Mouse (Mus musculus) naive thymus-derived CD4-positive, alpha-beta T cell, adult 2 months (primary cell): ENCODE results near the gene Efhc1.

ENCODE experiments used
- DNase-seq: peaks from one replicate; pipeline ENCODE4 v3.0.0-alpha.2; 2011; ENCODE audit warnings: low read depth

The Efhc1 gene

DNA sequence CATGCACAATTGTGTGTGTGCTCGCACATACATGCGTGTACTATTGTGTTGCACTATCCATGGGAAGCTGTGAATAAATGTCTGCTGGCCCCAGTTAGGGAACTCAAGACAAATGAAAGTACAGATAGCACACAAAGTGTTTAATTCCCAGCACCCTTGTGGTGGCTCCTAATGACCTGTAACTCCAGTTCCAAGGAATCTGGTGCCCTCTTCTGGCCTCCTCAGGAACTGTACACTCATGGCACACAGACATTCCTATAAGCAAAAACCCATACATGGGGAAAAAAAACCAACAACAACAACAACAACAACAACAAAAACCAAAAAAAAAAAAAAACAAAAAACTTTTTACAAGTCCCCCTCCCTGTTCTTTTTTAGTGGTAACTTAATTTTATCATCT lies 8.4 kb upstream of the Efhc1 start:
- DNase-seq: no peak

DNA sequence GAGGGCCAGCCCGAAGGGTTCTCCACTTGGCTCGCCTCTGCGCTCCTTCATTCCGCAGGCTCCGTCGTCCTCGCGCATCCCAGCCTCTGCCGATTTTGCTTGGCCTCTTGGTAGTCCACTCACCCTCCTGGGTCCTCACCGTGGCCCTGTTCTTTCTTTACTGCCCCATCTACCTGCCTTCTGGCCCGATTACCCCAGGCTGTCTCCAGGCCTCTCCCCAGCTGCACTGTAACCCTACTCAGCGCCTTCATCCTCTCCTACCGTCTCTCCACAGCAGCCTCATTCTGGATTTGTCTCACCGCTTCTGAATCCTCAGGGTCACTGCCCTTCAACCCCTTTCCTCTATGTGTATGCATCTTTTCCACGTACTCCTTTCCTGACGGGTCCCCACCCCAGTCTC lies 373 bp downstream of the Efhc1 start:
- no peak for DNase-seq

DNA sequence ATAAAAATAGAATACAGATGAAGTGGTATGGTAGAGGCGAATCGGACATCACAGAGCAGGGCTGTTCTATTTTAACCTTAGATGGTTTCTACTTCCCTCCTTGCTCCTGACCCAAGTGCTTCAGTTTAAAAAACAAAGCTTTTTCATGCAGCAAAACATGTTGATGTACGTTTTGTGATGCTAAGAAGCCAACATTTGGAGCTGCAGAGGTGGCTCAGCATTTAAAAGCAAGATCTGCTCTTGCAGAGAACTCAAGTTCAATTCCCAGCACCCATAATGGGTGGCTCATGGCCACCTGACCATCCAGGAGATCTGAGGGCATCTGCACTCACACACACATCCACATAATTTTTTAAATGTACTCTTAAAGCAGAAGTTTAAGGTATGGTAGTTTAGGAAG lies 3.5 kb downstream of the Efhc1 start:
- no peak for DNase-seq

DNA sequence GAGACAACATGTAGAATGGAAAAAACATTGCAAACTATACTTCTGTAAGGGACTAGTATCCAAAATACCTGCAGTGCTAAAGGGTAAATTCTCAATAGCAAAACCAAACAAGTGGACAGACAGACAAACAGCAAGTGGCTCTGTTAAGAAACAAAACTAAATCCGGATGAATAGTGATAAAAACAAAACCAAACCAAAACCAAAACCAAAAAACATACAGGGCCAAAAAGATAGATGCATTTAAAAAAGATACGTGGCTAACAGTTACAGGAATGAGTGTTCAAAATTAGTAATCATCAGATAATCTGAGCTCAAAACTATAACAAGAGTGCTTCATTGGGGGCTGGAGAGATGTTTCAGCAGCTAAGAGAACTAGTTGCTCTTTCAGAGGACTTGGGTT lies 18.2 kb downstream of the Efhc1 start:
- no peak for DNase-seq

DNA sequence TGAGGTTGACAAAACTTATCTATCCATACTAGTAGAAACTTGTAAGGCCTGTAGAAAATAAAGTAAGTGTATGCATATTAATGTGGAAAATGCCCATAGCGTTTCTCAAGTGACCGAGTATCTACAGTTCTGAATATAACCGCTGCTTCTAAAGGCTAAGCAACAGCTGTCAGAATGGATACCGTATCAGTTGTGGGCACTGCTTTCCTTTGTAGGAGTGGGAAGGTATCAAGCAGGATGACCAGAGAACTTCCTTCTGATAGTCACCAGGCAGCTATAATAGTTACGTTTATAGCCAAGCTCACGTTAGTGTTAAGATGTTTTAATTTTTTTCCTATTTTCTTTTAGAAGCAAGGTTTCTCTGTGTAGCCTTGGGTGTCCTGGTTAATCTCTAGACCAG lies 22.0 kb downstream of the Efhc1 start:
- no peak for DNase-seq

DNA sequence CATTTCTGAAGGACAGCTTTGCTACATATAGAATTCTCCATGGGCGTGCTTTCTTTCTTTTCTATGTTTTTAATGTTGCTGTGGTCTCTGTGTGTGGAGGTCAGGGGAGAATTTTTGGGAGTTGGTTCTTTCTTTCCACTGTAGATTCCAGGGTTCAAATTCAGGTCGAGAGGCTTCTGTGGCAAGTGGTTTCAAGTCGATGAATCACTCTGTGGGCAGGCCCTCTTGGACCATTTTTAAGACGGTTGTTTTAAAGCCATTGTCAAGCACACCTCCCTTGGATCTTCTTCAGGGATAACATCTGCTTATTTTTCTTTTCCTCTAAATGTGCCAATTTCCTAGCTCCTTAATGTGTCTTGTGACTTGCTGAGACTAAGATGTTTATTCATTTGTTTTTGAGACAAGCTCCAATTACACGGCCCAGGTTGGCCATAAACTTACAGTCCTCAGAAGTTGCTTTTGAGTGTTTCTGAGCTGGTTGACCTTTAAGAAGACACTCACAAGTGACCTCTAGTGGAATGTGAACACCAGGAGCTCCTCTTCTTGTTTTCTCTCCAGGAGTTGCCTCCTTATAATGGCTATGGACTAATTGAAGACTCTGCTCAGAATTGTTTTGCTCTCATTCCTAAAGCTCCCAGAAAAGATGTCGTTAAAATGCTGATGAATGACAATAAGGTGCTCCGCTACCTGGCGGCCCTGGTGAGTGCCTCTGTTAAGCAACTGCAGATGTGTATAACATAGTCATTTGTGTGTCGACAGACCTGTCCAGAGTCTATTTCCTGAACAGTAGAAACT lies 23.1 kb downstream of the Efhc1 start:
- no peak for DNase-seq

DNA sequence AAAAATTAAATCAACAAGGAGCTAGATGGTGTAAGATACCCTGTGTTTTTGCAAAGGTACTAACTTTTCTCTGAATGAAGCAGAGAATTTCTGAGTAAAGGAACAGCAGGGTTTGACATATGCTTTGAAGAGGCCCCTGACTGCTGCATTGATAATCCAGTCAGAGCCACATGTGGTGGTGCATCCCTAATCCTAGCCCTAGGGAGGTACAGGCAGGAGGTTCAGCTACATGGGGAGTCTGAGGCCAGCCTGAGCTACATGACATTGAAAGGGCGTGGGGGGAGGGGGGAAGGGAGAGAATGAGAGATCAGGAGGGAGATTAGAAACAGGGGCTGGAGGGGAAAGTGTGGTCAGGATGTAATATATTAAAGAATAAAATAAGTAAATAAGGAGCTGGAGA lies 29.1 kb downstream of the Efhc1 start:
- DNase-seq: no peak

DNA sequence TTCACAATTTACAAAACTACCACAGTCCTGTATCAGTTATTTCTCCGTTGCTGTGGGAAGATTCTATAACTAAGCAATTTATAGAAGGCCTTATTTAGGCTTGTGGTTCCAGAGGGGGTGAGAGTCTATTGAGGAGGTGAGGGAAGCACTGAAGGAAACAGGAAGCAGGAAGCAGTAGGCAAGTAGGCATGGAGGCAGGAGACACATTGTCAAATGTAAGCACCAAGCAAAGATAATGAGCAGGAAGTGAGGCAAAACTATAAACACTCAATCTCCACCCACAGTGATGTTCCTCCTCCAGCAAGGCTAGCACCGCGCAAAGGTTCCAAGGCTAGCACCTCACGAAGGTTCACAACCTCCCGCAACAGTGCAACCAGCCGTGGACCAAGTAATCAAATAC lies 30.3 kb downstream of the Efhc1 start:
- peak; percentile 20 for DNase-seq

DNA sequence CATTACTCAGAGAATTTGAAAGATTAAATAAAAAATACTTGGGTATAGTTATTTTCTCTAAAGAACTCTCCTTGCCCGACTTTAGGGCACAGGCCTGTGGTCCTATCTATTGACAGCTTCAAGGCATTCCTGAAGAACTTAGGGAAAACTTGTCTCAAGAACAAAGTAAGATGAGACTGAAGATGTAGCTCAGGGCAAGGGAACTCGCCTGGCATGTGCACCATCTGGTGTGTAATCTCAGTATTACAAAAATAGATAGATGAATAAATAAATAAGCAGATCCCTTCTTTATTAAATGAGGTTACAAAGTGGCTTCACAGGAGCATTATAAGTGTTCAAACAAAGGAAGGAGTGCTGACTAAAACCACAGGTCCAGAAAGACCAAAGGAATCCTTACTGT lies 32.7 kb downstream of the Efhc1 start:
- no peak for DNase-seq

DNA sequence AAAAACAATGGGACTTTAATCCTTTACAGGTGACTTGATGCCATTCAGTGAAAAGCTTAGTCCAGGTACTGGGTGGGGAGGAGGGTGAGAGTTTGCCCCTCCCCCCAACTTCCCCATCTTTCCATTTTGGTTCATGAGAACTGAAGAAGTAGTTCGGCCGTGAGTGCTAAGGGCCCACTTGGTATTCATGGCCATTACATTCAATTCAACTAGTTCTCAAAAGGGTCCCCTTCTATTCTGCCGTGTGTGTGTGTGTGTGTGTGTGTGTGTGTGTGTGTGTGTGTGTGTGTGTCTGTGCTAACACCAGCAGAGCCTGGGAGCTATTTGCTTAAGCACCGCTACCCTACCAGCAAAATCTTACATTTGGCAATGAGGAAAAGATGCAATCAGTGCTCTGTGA lies 33.2 kb downstream of the Efhc1 start:
- no peak for DNase-seq

DNA sequence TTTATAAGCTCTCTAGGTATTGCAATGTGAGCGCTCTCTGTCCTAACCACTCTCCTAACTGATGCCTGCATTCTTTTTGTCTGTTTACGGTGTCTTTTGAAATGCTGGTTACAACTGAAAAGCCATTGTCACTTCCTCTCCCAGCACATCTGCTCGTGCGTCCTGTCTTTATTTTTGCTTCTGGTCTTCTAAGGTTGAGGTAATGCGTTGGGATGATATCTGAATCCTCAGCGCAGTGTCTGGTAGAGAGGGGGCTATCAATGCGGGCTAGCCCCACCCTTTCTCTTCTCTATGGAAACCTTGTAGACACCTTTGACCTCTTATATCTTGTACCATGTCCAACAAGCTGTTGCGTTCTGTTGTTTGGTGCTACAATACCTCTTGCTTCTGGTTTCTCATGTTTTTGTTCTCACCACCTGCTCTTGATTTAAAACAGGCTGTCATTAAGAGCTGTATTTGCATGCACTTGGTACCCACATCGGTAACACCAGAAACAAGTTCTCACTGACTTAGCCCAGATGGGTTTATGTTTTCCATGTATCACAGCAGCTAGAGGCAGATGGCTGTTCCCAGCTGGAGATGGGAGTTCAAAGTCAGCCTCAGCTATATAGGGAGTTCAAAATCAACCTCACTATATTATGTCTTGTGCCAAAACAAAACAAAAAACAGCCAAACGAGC lies 35.1 kb downstream of the Efhc1 start:
- DNase-seq: peak; percentile 21

DNA sequence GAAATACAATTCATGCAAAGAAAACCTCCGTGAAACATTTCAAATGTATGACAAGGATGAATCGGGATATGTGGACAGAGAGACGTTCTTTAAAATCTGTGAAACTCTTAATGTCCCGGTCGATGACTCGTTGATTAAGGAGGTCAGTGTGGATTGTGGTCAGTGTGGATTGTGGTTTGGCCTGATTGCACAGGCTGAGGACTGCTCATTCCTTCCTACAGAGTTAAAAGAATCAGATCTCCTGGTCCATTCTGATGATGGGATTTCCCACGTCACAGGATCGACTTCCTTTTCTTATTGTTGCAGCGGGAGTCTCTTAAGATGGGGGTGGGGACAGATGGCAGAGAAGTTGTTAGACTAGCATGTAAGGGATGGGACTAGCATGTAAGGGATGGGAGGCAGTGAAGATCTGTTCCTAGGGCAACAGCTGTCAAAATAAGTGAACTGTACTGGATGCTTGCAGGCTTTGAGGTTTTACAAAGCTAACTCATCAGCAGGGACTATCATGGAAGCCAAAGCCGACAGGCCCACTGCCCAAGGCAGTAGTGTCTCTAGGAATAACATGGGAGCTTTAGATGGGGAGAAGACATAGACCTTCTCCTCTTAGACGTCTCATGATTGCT lies 38.1 kb downstream of the Efhc1 start:
- no peak for DNase-seq

DNA sequence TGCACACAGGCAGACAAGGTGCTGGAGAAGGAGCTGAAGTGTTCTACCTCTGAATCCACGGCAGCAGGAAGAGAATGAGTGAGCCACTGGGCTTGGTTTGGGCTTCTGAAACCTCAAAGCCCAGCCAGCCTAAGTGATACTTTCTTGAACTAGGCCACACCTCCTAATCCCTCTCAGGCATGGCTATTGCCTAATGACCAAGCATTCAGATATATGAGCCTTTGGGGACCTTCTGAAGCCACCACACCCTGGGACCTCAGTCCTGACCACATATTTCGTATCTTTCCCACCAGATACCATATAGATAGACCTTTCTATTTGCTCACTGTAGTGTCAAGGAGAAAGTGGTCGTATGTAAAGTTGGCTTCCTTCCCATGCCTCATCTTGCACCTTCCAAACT lies 42.3 kb downstream of the Efhc1 start:
- DNase-seq: no peak

DNA sequence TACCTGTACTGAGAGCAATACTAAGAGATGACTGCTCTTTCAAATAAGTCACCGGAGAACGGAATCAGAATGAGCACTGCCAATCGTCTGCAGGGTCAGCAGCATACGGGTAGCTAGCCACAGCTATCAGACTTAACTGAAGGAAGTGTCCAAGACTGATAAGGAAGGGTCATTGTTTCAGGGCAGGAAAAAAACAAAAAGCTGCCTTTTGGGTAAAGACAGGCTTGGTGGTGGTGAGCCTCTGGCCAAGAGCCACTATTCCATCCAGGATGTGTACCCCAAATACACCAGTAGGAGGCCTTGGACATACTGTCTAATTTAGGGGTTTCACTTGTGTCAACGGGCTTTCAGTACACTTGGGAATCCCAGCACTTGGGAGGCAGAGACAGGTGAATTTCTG lies 42.9 kb downstream of the Efhc1 start:
- DNase-seq: no peak

DNA sequence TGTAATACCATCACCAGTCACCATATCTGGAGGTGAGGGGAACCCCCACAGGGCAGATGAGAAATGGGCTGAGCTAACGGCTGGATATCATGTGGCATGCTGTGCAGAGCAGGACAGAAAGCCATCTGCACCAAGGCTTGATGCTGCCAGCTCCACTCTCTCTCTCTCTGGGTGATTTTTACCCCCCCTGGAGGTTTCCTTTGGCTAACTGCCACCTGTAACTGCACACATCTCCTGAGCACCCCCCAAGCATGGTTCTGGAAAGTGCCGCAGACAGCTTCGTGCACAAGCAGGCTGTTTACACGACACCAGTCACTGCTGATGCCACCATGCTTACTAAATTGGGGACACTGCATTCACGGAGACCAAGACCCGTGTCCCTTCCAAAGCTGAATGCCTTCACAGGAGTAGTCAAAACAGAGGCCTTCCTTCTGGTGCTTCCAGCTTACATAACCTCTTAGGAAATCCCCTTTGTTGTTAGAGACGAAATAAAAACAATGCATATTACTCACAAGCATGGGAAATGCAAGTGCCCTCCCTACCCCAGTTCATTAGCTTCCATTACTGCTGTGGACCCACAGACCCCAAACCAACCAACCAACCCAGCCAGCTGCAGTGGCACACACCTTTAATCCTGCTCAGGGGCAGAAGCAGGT lies 44.0 kb downstream of the Efhc1 start:
- no peak for DNase-seq

DNA sequence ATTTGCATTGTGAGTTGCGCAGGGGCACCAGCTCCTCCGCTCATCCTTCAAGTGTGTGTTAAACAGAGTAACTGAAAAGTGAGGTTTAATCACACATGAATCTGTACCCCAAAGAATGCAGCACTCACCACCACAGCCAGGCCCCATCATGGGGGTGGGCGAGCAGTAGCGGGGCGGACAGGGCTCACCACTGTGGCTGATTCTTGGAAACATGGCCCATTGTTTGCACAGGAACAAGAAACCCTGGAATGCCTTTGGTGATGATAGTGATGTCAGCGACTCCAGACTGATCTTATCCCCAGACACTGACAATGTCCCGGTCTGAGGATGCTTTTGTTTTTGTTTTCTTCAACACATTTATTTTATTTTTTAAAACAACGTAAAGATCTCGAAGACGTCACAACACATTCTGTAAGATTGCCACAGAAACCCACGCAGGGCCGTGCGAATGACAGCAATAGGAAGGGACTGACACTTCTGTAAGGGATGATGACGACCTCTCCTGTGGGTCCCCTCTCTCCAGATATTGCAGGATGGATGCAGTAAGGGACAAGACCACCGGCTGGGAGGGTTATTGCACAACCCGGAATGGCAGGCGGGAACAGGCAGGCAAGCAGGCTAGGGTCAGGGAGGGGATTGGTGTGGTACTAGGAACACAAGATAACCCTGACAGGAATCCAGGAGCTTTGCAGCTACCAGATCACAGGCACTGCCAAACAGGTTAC lies 45.3 kb downstream of the Efhc1 start:
- no peak for DNase-seq

DNA sequence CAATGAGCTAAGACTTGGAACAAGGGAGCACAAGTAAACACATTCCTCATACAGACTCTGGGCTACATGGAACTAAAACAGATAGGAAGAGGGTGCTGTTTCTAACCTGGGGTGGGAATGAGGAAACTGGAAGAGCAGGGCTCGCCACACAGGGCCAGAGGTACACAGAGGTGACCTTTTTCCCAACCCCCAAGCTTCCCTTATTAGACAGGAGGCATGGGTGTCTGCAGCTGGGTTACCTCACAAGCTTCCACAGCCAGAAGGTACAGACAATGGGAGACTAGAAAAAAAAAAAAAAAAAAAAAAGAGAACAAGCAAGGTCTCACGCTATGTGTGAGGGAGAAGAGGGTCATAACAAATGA lies 45.9 kb downstream of the Efhc1 start:
- DNase-seq: no peak

DNA sequence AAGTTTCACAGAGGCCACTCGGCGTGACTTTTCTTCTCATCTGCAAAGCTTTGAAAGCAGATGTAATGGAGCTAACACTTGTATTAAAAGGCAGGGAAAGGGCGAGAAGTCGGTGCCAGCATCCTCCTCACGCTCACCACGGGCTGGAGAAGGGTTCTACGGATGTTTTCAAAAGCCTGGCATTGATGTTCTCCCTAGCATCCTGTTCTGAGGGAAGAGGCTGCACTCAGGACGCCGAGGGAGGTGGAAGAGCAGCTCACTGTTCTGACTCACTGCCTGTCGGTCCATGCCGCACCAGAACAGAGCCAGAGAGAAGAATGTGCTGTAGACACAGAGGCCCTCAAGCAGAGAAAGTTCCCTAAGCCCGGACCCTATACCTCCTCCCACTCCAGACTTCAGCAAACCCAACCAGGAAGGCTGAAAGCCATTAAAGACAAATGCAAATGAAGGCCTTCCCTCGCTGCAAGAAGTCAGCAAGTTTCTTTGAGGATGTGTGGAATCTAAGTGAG lies 46.5 kb downstream of the Efhc1 start:
- no peak for DNase-seq

DNA sequence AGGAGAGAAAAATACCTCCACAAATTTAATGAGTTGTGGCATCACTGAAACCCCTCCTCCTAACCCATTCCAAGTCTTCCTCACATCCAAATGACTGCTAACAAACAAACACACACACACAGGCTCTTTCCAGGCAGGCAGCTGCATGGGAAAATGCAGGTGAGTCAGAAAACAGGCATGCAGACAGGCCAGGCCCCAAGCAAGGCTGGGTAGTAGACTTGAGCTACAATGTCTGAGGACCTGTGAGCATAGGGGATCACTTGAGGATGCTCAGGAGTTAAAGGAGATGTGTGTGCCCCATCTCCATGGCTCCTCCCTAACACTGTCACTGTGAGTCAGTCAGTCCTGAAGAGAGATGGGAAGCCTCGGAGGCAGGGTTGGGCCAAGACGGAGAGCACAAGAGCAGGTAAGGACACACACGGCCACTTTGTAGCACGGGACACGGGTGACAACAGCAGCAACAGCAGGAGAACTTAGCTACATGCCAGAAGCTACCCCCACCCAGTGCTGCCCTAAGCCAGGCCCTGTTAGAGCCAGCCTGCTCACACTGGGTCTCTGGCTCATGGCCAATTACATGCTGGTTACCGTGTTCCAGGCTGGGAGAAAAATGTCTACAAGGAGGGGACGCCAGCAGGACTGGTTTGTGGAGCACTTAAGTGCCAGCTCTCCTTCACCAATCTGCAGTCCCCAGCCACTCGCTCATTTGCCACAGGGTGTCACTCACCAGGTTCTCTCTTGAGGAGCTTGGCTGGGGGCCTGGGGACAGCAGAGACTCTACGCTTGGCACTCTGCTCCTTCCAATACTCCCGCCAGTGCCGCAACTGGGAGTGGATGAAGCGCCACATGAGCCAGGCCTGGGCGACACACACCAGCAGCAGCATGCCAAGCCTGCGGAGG lies 51.1 kb downstream of the Efhc1 start:
- no peak for DNase-seq

DNA sequence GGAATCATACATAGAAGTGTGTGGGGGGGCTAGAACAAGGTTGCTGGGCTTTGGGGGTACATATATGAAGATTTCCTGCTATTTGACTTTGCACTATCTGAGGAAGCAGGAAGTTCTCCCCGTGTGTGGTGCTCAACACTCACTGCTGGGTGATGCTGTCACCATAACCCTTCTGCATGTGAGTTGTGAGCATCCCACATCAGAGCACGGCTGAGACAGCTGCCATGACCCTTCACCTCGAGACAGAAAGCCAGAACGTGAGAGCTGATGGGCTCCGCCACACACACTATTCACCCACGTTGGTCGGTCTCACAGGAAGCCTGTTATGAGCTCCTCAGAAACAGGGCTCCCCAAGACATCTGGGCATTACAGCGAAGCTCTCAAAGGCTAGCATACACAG lies 53.2 kb downstream of the Efhc1 start:
- DNase-seq: no peak

DNA sequence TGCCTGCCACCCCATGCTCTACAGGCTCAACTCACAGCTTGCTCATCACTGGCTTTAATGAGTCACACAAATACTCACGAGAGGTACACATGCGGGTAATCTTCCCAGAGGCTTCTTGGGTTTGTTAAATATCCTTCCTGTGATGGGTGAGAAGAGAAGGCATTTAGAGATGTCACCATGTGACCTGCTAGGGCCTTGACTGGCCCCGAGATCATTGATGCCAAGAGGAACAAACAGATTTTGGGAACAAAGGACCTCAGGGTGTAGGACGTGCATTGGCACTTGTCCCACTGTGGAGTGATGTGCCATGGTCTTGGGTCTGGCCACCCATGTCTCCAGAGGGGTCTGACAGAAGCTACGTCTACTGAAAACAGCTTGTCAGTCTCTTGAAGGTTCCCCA lies 55.3 kb downstream of the Efhc1 start:
- DNase-seq: no peak
